Mouse (Mus musculus): Measurements from ENCODE around the gene Vmn1r55. TPM values are rescaled to one million over a fixed set of nuclear protein-coding genes. Genes with fewer than 3 reads are reported as not detected.

Vmn1r55 gene
- polyA plus RNA-seq, 1 experiment from 2014 or later: not detected

Small RNA genes lying within 50 kb of the gene (microRNA-seq; reads per million reads assigned to microRNA genes)
- gene Gm26217: not detected

Other genes with a start within 250 kb of the Vmn1r55 start
- gene Gm36210, start 243.2 kb downstream of the Vmn1r55 start, polyA plus RNA-seq (2014; fragmentation: Nextera tagmentation; extraction: Ambion mirVana): not detected in 2 replicates
- gene Zfp628, start 234.5 kb downstream of the Vmn1r55 start, polyA plus RNA-seq (2014; fragmentation: Nextera tagmentation; extraction: Ambion mirVana): 3.3 and 4.0 TPM in 2 replicates
- 3.1 and 3.3 TPM in 2 replicates for gene Nat14, start 227.6 kb downstream of the Vmn1r55 start, polyA plus RNA-seq (2014; fragmentation: Nextera tagmentation; extraction: Ambion mirVana)
- gene Ssc5d, start 223.9 kb downstream of the Vmn1r55 start, polyA plus RNA-seq (2014; fragmentation: Nextera tagmentation; extraction: Ambion mirVana): 3.7 and 4.0 TPM in 2 replicates
- gene Sbk2, start 185.3 kb downstream of the Vmn1r55 start, polyA plus RNA-seq (2014; fragmentation: Nextera tagmentation; extraction: Ambion mirVana): 0.23 and 0.26 TPM in 2 replicates
- gene Sbk3, start 178.5 kb downstream of the Vmn1r55 start, polyA plus RNA-seq (2014; fragmentation: Nextera tagmentation; extraction: Ambion mirVana): 0.16 TPM in 1 of 2 replicates, not detected in the other
- 30.6 and 35.4 TPM in 2 replicates for gene Zfp579, start 153.5 kb downstream of the Vmn1r55 start, polyA plus RNA-seq (2014; fragmentation: Nextera tagmentation; extraction: Ambion mirVana)
- 15.7 and 16.0 TPM in 2 replicates for gene Zfp524, start 135.3 kb downstream of the Vmn1r55 start, polyA plus RNA-seq (2014; fragmentation: Nextera tagmentation; extraction: Ambion mirVana)
- 37.5 and 40.3 TPM in 2 replicates for gene Fiz1, start 135.0 kb downstream of the Vmn1r55 start, polyA plus RNA-seq (2014; fragmentation: Nextera tagmentation; extraction: Ambion mirVana)
- gene Gm44973, start 134.2 kb downstream of the Vmn1r55 start, polyA plus RNA-seq (2014; fragmentation: Nextera tagmentation; extraction: Ambion mirVana): 1.0 and 2.0 TPM in 2 replicates
- gene Zfp865, start 129.3 kb downstream of the Vmn1r55 start, polyA plus RNA-seq (2014; fragmentation: Nextera tagmentation; extraction: Ambion mirVana): 6.2 and 7.2 TPM in 2 replicates
- gene Ccdc106, start 129.1 kb downstream of the Vmn1r55 start, polyA plus RNA-seq (2014; fragmentation: Nextera tagmentation; extraction: Ambion mirVana): 15.1 and 17.1 TPM in 2 replicates
- not detected in 2 replicates for gene 4632433K11Rik, start 115.6 kb downstream of the Vmn1r55 start, polyA plus RNA-seq (2014; fragmentation: Nextera tagmentation; extraction: Ambion mirVana)
- 4.8 and 6.3 TPM in 2 replicates for gene Zfp784, start 111.2 kb downstream of the Vmn1r55 start, polyA plus RNA-seq (2014; fragmentation: Nextera tagmentation; extraction: Ambion mirVana)
- 38.3 and 40.1 TPM in 2 replicates for gene Zfp580, start 98.1 kb downstream of the Vmn1r55 start, polyA plus RNA-seq (2014; fragmentation: Nextera tagmentation; extraction: Ambion mirVana)
- 129 and 133 TPM in 2 replicates for gene U2af2, start 87.5 kb downstream of the Vmn1r55 start, polyA plus RNA-seq (2014; fragmentation: Nextera tagmentation; extraction: Ambion mirVana)
- 57.8 and 65.1 TPM in 2 replicates for gene Epn1, start 69.4 kb downstream of the Vmn1r55 start, polyA plus RNA-seq (2014; fragmentation: Nextera tagmentation; extraction: Ambion mirVana)
- gene Rfpl4, start 32.7 kb downstream of the Vmn1r55 start, polyA plus RNA-seq (2014; fragmentation: Nextera tagmentation; extraction: Ambion mirVana): not detected in 2 replicates
- gene Rasl2-9, start 23.7 kb downstream of the Vmn1r55 start, polyA plus RNA-seq (2014; fragmentation: Nextera tagmentation; extraction: Ambion mirVana): 0.54 and 0.72 TPM in 2 replicates
- not detected in 2 replicates for gene Vmn1r56, start 47.1 kb upstream of the Vmn1r55 start, polyA plus RNA-seq (2014; fragmentation: Nextera tagmentation; extraction: Ambion mirVana)
- not detected in 2 replicates for gene Vmn1r57, start 68.8 kb upstream of the Vmn1r55 start, polyA plus RNA-seq (2014; fragmentation: Nextera tagmentation; extraction: Ambion mirVana)
- gene Gm5065, start 200.9 kb upstream of the Vmn1r55 start, polyA plus RNA-seq (2014; fragmentation: Nextera tagmentation; extraction: Ambion mirVana): not detected in 2 replicates
- not detected in 2 replicates for gene Nlrp2, start 201.4 kb upstream of the Vmn1r55 start, polyA plus RNA-seq (2014; fragmentation: Nextera tagmentation; extraction: Ambion mirVana)